Mouse (Mus musculus) midbrain, embryonic 11.5 days (tissue): ENCODE data around the gene Nphp1. TPM values are rescaled to one million over a fixed set of nuclear protein-coding genes. Genes with fewer than 3 reads are reported as not detected.

Experiments used
- ATAC-seq: fragments of 200-750 bp; cut with Nextera tagmentation; 2 replicates; pipeline ENCODE4 v1.8.0; 2017; ENCODE audit warnings: moderate TSS enrichment, moderate library complexity; ENCODE audit not compliant: low FRiP score
- DNase-seq: peaks from one replicate; pipeline ENCODE4 v3.0.0; 2015; ENCODE audit warnings: low spot score; ENCODE audit errors: missing footprints
- H3K27ac ChIP-seq: fragments of 300-500 bp; sonication (generic); 2 replicates; pipeline ENCODE4 v1.5.1; 2014; ENCODE audit warnings: low read depth, low read length
- H3K27me3 ChIP-seq: fragments of 300-500 bp; sonication (generic); 2 replicates; pipeline ENCODE4 v1.6.1; 2014; ENCODE audit warnings: mild to moderate bottlenecking, low read length, moderate library complexity, mixed read lengths; ENCODE audit not compliant: control insufficient read depth, insufficient read depth
- H3K36me3 ChIP-seq: fragments of 300-500 bp; sonication (generic); 2 replicates; pipeline ENCODE4 v1.6.1; 2014; ENCODE audit warnings: mild to moderate bottlenecking, low read length, moderate library complexity, mixed read lengths; ENCODE audit not compliant: control insufficient read depth, insufficient read depth
- H3K4me1 ChIP-seq: fragments of 300-500 bp; sonication (generic); 2 replicates; pipeline ENCODE4 v1.6.1; 2014; ENCODE audit warnings: low read length; ENCODE audit not compliant: control insufficient read depth, insufficient read depth
- H3K4me2 ChIP-seq: fragments of 300-500 bp; sonication (generic); 2 replicates; pipeline ENCODE4 v1.6.1; 2014; ENCODE audit warnings: mild to moderate bottlenecking, moderate library complexity
- H3K4me3 ChIP-seq: fragments of 300-500 bp; sonication (generic); 2 replicates; pipeline ENCODE4 v1.5.1; 2014; ENCODE audit warnings: low read depth, low read length
- H3K9ac ChIP-seq: fragments of 300-500 bp; sonication (generic); 2 replicates; pipeline ENCODE4 v1.6.1; 2014; ENCODE audit warnings: low read length
- H3K9me3 ChIP-seq: fragments of 300-500 bp; sonication (generic); 2 replicates; pipeline ENCODE4 v1.6.1; 2016; ENCODE audit warnings: low read length; ENCODE audit not compliant: control insufficient read depth
- WGBS: fragments of 180-500 bp; shearing (Covaris S2); extraction: QIAGEN DNeasy Blood & Tissue Kit; methylation state at CpG from one replicate; pipeline ENCODE4 v1.1.7; 2014; 5-methylcytosine and 5-hydroxymethylcytosine counted together
- polyA plus RNA-seq: library from polyadenylated mRNA; unstranded; fragments of >200 nt; fragmentation: Nextera tagmentation; extraction: Ambion mirVana; gene quantifications from 2 replicates; pipeline ENCODE4 v1.2.1, GENCODE M21; 2014

Nphp1 gene
- polyA plus RNA-seq, 1 experiment from 2014 or later: 36.5 TPM

- 89% methylated on average over 4 of the region's 4 CpGs for WGBS
- Histone ChIP-seq H3K27ac (no peak overlapping the region), H3K4me1 (no peaks in the 10 kb centered on the region), H3K4me3 (no peak overlapping the region), H3K9ac (no peak overlapping the region), H3K36me3 (no peaks in the 10 kb centered on the region; the same call in 1 of the 2 replicates), H3K9me3 (no peaks in the 10 kb centered on the region), H3K27me3 (no peaks in the 10 kb centered on the region), H3K4me2 (no peak overlapping the region)
- no peak for ATAC-seq
- no peak for DNase-seq
Measured at GRCm38 (mm10) chr2:127754113-127754512, 34.6 kb downstream of the Nphp1 start.

DNA sequence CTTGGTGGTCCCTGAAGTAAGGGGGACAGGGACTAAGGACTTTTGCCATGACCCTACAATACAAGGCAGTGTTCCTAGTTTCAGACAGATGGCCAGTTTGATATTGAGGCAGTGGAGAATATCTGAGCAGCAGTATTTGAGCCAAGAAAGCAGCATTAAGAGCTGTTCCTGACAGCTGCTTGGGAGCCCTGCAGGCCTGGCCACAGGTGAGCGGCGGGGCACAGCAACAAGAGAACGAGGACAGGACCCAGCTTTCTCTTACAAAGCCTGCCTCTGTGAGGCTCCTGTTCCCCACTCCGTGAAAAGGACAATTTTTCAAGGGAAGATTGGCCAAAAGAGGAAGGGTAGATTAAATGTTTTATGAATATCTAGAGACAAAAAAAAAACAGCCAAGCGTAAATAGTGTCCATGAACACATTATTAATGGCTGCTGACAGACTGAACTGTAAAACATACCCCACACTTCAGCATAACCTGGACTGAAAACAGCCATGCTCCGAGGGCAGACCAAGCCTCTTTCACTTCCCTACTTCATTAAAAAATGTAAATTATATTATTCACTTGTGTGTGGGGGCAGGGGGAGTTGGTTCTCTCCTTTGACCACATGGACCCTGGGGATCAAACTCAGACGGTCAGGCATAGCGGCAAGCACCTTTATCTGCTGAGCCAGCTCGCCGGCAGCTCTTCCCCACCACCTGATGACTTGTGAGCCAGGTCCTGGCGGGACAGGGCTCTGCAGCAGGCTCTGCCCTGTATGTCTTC, 36.7 kb downstream of the Nphp1 start:
- no peak overlapping the region for H3K27ac ChIP-seq
- no peaks in the 10 kb centered on the region for H3K27me3 ChIP-seq
- no peak for DNase-seq
- no peaks in the 10 kb centered on the region for H3K4me1 ChIP-seq
- H3K9me3 ChIP-seq: no peaks in the 10 kb centered on the region
- no peaks in the 10 kb centered on the region for H3K36me3 ChIP-seq
- no peak overlapping the region for H3K4me2 ChIP-seq
- no peak overlapping the region for H3K4me3 ChIP-seq
- WGBS: 80% methylated on average over 11 of the region's 11 CpGs
- no peak for ATAC-seq
- H3K9ac ChIP-seq: no peak overlapping the region

DNA sequence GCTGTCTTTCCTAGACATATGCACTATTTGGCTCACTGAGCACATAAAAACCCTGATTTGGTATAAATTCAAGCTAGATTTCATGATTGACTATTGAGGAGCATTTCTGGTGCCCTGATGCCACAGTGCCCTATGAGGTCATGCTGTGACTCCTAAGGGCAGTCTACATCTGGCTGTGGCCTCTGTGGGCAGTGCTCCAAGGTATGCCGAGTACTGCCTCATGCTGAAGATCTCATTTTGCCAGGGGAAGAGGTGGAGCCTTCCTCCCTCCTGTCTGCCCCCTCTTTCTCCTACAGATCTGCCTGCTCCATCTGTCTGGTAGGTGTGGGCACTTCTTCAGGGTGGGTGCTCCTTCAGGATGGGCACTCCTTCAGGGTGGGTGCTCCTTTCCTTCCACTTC, 39.3 kb downstream of the Nphp1 start:
- H3K4me2 ChIP-seq: no peak overlapping the region
- no peaks in the 10 kb centered on the region for H3K36me3 ChIP-seq
- H3K9me3 ChIP-seq: no peaks in the 10 kb centered on the region
- no peaks in the 10 kb centered on the region for H3K27me3 ChIP-seq
- DNase-seq (no peak), ATAC-seq (no peak)
- 79% methylated on average over 1 of the region's 1 CpGs for WGBS
- no peak overlapping the region for H3K4me3 ChIP-seq
- no peak overlapping the region for H3K27ac ChIP-seq
- no peak overlapping the region for H3K9ac ChIP-seq
- no peaks in the 10 kb centered on the region for H3K4me1 ChIP-seq

DNA sequence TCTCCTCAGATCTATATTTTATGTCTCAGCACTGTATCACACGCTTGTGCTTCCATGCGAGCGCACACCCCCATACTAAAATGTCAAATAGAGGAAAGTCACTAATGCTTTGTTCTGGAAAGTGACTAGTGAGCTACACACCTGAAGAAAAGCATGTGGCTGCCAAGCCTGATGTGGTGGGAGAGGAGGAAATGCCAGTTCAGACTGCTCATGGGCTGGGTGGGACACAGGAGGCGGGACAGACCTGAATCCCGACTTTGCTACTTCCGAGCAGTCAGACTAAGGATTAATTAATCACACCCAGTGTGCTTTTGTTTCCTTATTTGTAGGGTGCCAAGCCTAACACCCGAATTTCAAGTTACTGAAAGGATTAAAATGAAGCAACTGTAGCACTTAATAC, 40.4 kb downstream of the Nphp1 start:
- no peaks in the 10 kb centered on the region for H3K4me1 ChIP-seq
- H3K4me2 ChIP-seq: no peak overlapping the region
- H3K27me3 ChIP-seq: no peaks in the 10 kb centered on the region
- DNase-seq: no peak
- 60% methylated on average over 7 of the region's 7 CpGs for whole genome bisulfite sequencing
- H3K4me3 ChIP-seq: no peak overlapping the region
- H3K27ac ChIP-seq: no peak overlapping the region
- ATAC-seq: no peak
- no peak overlapping the region for H3K9ac ChIP-seq
- no peaks in the 10 kb centered on the region for H3K9me3 ChIP-seq
- H3K36me3 ChIP-seq: no peaks in the 10 kb centered on the region

GRCm38 (mm10) chr2:127742637-127743036, 46.1 kb downstream of the Nphp1 start:
- Histone ChIP-seq H3K27me3 (no peaks in the 10 kb centered on the region), H3K36me3 (no peaks in the 10 kb centered on the region), H3K4me2 (no peak overlapping the region), H3K4me1 (no peaks in the 10 kb centered on the region), H3K4me3 (no peak overlapping the region), H3K9ac (no peak overlapping the region), H3K9me3 (no peaks in the 10 kb centered on the region), H3K27ac (no peak overlapping the region)
- DNase-seq (no peak), ATAC-seq (no peak)
- 88% methylated on average over 3 of the region's 3 CpGs for WGBS

DNA sequence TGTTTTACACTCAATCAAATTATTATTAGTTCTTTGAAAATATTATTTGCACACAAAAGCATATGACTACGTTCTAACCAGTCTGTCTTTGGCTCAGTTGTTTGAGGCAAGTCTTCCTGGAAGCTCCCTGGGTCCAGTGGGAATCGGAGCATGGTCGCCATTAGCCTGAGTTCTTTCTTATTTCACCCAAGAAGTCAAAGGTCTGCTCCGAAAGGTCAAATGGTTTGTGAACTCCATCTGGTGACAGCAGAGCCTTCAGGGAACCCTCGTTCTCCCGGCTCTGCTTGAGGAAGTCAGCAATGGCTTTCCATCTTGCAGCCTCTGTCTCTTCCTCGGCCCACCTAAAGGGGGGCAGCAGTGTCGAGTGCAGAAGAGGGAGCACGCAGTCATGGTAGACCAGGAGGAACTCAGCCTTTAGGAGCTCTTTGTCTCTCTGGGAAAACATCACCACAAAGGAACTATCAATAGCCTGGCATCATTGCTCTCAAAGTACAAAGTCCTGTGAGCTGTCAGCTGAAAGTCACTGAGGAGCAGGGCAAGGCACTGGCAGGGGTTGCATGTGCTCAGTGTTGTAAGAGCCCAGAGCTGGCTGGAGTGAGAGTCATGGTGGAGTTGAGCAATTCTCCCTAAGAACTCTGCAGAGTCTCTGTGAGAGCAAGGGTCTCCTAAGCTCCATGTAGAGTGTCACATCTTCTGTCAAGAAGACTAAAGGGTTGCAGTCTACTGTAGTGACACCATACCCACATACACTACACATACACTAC, 47.8 kb downstream of the Nphp1 start:
- ATAC-seq (no peak), DNase-seq (no peak)
- Histone ChIP-seq H3K27ac (no peak overlapping the region), H3K27me3 (no peaks in the 10 kb centered on the region), H3K9ac (no peak overlapping the region), H3K36me3 (no peaks in the 10 kb centered on the region), H3K9me3 (no peaks in the 10 kb centered on the region), H3K4me3 (no peak overlapping the region), H3K4me1 (no peaks in the 10 kb centered on the region), H3K4me2 (no peak overlapping the region)
- WGBS: 71% methylated on average over 9 of the region's 9 CpGs

- WGBS: 83% methylated on average over 3 of the region's 3 CpGs
- no peaks in the 10 kb centered on the region for H3K27me3 ChIP-seq
- no peak for DNase-seq
- no peak overlapping the region for H3K27ac ChIP-seq
- no peaks in the 10 kb centered on the region for H3K36me3 ChIP-seq
- no peak overlapping the region for H3K4me3 ChIP-seq
- ATAC-seq: no peak
- no peaks in the 10 kb centered on the region for H3K9me3 ChIP-seq
- no peaks in the 10 kb centered on the region for H3K4me1 ChIP-seq
- H3K4me2 ChIP-seq: no peak overlapping the region
- H3K9ac ChIP-seq: no peak overlapping the region
Measured at GRCm38 (mm10) chr2:127737885-127738284, 50.8 kb downstream of the Nphp1 start.

DNA sequence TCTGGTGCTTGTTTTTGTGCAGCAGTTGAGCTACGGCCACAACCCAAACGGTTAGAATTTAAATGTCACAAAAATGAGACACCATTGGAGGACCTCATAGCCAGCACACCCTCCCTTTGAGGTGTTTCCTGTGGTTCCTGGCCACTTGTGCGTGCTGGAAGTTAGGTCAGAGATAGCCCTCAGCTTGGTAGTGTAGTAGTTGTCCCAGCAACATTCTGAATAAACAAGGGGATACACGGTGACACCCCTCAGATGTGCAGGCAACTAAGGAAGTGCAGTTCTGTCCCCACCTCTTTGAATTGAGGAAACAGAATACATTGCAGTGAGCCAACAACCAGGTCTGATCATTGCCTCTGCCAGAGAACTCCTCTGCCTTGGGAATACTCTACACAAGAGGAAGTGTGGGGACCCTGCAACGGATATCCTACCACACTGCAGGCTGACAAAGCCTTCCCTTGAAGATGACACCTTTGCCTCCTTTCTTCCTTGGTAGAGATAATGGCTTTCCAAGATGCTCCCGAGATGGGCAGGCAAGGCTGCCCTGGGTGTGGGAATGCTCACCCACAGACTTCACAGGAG, 52.0 kb downstream of the Nphp1 start:
- H3K4me1 ChIP-seq: no peaks in the 10 kb centered on the region

GRCm38 (mm10) chr2:127735512-127736145, 53.1 kb downstream of the Nphp1 start:
- DNase-seq (no peak), ATAC-seq (no peak)
- no peaks in the 10 kb centered on the region for H3K9me3 ChIP-seq
- H3K27ac ChIP-seq: no peak overlapping the region
- H3K9ac ChIP-seq: no peak overlapping the region
- WGBS: 84% methylated on average over 9 of the region's 9 CpGs
- no peaks in the 10 kb centered on the region for H3K4me1 ChIP-seq
- H3K36me3 ChIP-seq: no peaks in the 10 kb centered on the region
- no peak overlapping the region for H3K4me2 ChIP-seq
- no peaks in the 10 kb centered on the region; the same call in 1 of the 2 replicates for H3K27me3 ChIP-seq
- H3K4me3 ChIP-seq: no peak overlapping the region

More for the DNA sequence above, 52.0 kb downstream of the Nphp1 start:
- no peaks in the 10 kb centered on the region for H3K36me3 ChIP-seq
- H3K9me3 ChIP-seq: no peaks in the 10 kb centered on the region
- H3K9ac ChIP-seq: no peak overlapping the region
- WGBS: 82% methylated on average over 6 of the region's 6 CpGs
- H3K4me3 ChIP-seq: no peak overlapping the region
- no peak overlapping the region for H3K27ac ChIP-seq
- DNase-seq (no peak), ATAC-seq (no peak)
- no peaks in the 10 kb centered on the region for H3K27me3 ChIP-seq
- no peak overlapping the region for H3K4me2 ChIP-seq
